Mouse (Mus musculus): ENCODE results near the gene Gpr152.
A peak's percentile ranks its signal among the peaks of the same experiment; 100 is the strongest.
"Not testable (repeated sequence)": the region's sequence is repeated elsewhere in the genome, so short reads cannot be mapped to it uniquely, and the experiment has no call there.

The Gpr152 gene

GRCm38 (mm10) chr19:4112063-4112960, 27.3 kb upstream of the Gpr152 start:
- no peak for DNase-seq

GRCm38 (mm10) chr19:4113186-4113805, 26.3 kb upstream of the Gpr152 start:
- peak; percentile 97 for DNase-seq

GRCm38 (mm10) chr19:4113806-4114230, 25.8 kb upstream of the Gpr152 start:
- DNase-seq: no peak

GRCm38 (mm10) chr19:4114551-4114950, 25.0 kb upstream of the Gpr152 start:
- no peak for DNase-seq

GRCm38 (mm10) chr19:4115144-4115543, 24.4 kb upstream of the Gpr152 start:
- DNase-seq: no peak

GRCm38 (mm10) chr19:4115816-4116215, 23.8 kb upstream of the Gpr152 start:
- no peak for DNase-seq

GRCm38 (mm10) chr19:4117006-4117405, 22.6 kb upstream of the Gpr152 start:
- no peak for DNase-seq

- DNase-seq: no peak
Observed at GRCm38 (mm10) chr19:4118350-4118749, 21.2 kb upstream of the Gpr152 start.

- DNase-seq: no peak
Observed at GRCm38 (mm10) chr19:4119716-4120487, 19.7 kb upstream of the Gpr152 start.

GRCm38 (mm10) chr19:4120496-4120895, 19.1 kb upstream of the Gpr152 start:
- no peak for DNase-seq

- peak; percentile 98 for DNase-seq
Observed at GRCm38 (mm10) chr19:4121097-4121805, 18.3 kb upstream of the Gpr152 start.

- not testable (repeated sequence) for DNase-seq
Observed at GRCm38 (mm10) chr19:4121896-4122295, 17.7 kb upstream of the Gpr152 start.

GRCm38 (mm10) chr19:4122411-4123370, 16.9 kb upstream of the Gpr152 start:
- DNase-seq: no peak

GRCm38 (mm10) chr19:4124432-4124831, 15.2 kb upstream of the Gpr152 start:
- no peak for DNase-seq

- not testable (repeated sequence) for DNase-seq
Observed at GRCm38 (mm10) chr19:4125268-4125667, 14.3 kb upstream of the Gpr152 start.

GRCm38 (mm10) chr19:4125741-4126696, 13.6 kb upstream of the Gpr152 start, which contains the start of gene Aip:
Gene Aip (minus strand): TSS chr19:4125858.
- DNase-seq: peak; percentile 97

GRCm38 (mm10) chr19:4126759-4127495, 12.7 kb upstream of the Gpr152 start:
- DNase-seq: no peak

GRCm38 (mm10) chr19:4129462-4129861, 10.1 kb upstream of the Gpr152 start:
- DNase-seq: no peak

- DNase-seq: no peak
Observed at GRCm38 (mm10) chr19:4130106-4130505, 9.5 kb upstream of the Gpr152 start.
